Mouse (Mus musculus): ENCODE results near the gene Nfe2.
"Not testable (repeated sequence)": the region's sequence is repeated elsewhere in the genome, so short reads cannot be mapped to it uniquely, and the experiment has no call there.

Nfe2 gene

GRCm38 (mm10) chr15:103250195-103250740 is 7.9 kb downstream of the Nfe2 start:
- peak; percentile 69 for DNase-seq (ENCODE audit: low spot score)

- DNase-seq (ENCODE audit: low spot score): not testable (repeated sequence)
Measured at GRCm38 (mm10) chr15:103249511-103249910, 8.7 kb downstream of the Nfe2 start.

- DNase-seq (ENCODE audit: low spot score): no peak
Measured at GRCm38 (mm10) chr15:103248401-103249313, 9.5 kb downstream of the Nfe2 start.

- no peak for DNase-seq (ENCODE audit: low spot score)
Measured at GRCm38 (mm10) chr15:103247782-103248400, 10.3 kb downstream of the Nfe2 start.

GRCm38 (mm10) chr15:103247078-103247781 is 11.0 kb downstream of the Nfe2 start:
- DNase-seq (ENCODE audit: low spot score): no peak

GRCm38 (mm10) chr15:103245616-103246015 is 12.6 kb downstream of the Nfe2 start:
- DNase-seq (ENCODE audit: low spot score): no peak

- DNase-seq (ENCODE audit: low spot score): no peak
Measured at GRCm38 (mm10) chr15:103242885-103243284, 15.3 kb downstream of the Nfe2 start.

GRCm38 (mm10) chr15:103241071-103242018 is 16.9 kb downstream of the Nfe2 start:
- not testable (repeated sequence) for DNase-seq (ENCODE audit: low spot score)

GRCm38 (mm10) chr15:103240160-103241028 is 17.8 kb downstream of the Nfe2 start, which contains the start of gene Hnrnpa1:
Gene Hnrnpa1, plus strand, starts transcription at chr15:103240432.
- peak; percentile 96 for DNase-seq (ENCODE audit: low spot score)

GRCm38 (mm10) chr15:103239685-103240159 is 18.5 kb downstream of the Nfe2 start, which contains the start of gene Cbx5:
Gene Cbx5, minus strand, starts transcription at chr15:103239816.
- DNase-seq (ENCODE audit: low spot score): peak; percentile 98

- DNase-seq (ENCODE audit: low spot score): peak; percentile 98
Measured at GRCm38 (mm10) chr15:103239130-103239684, 19.0 kb downstream of the Nfe2 start.

- no peak for DNase-seq (ENCODE audit: low spot score)
Measured at GRCm38 (mm10) chr15:103237295-103237694, 20.9 kb downstream of the Nfe2 start.

GRCm38 (mm10) chr15:103233119-103233518 is 25.1 kb downstream of the Nfe2 start:
- no peak for DNase-seq (ENCODE audit: low spot score)

- no peak for DNase-seq (ENCODE audit: low spot score)
Measured at GRCm38 (mm10) chr15:103228904-103229303, 29.3 kb downstream of the Nfe2 start.

GRCm38 (mm10) chr15:103227572-103227971 is 30.6 kb downstream of the Nfe2 start:
- no peak for DNase-seq (ENCODE audit: low spot score)

GRCm38 (mm10) chr15:103227022-103227421 is 31.2 kb downstream of the Nfe2 start:
- no peak for DNase-seq (ENCODE audit: low spot score)

GRCm38 (mm10) chr15:103224161-103224560 is 34.0 kb downstream of the Nfe2 start:
- DNase-seq (ENCODE audit: low spot score): no peak

- DNase-seq (ENCODE audit: low spot score): no peak
Measured at GRCm38 (mm10) chr15:103221386-103221785, 36.8 kb downstream of the Nfe2 start.

GRCm38 (mm10) chr15:103220785-103221184 is 37.4 kb downstream of the Nfe2 start:
- no peak for DNase-seq (ENCODE audit: low spot score)

All from yolk sac, embryonic 10.5 days (tissue).